ENCODE assay signal across 8 mouse cellular contexts in genomic region chr11:75550200-75550946, GRCm38 (mm10). TPM values are rescaled to one million over a fixed set of nuclear protein-coding genes. Genes with fewer than 3 reads are reported as not detected.
DNase-seq lines count a peak whose midpoint lies in the region; ATAC-seq and TF ChIP-seq lines count a peak whose summit lies in the region.

No protein-coding gene starts in this region.

- H3K27me3 ChIP-seq in testis, adult 2 months (ENCODE audit: control insufficient read depth, insufficient read depth, low read length): no peaks in the 10 kb centered on the region
- H3K27me3 ChIP-seq in lung, embryonic 14.5 days (ENCODE audit: insufficient read depth, low read length): no peaks in the 10 kb centered on the region

- peak; percentile 19 for DNase-seq in cerebellum, adult 11 months
- DNase-seq in testis, postnatal 10 days (ENCODE audit: low spot score): no peak
- DNase-seq in lung, embryonic 14.5 days: no peak
- no peak for DNase-seq in adrenal gland, postnatal 14 days
- no peak for DNase-seq in frontal cortex, postnatal 36 days (ENCODE audit: low spot score in 2 of 2)
- no peak for DNase-seq in right cerebral cortex, postnatal 25 days

- H3K9ac ChIP-seq in lung, embryonic 14.5 days: no peak overlapping the region

- no peak for TF ChIP-seq POLR2A in testis, adult 2 months (IDR thresholded peaks at IDR 0.05; ENCODE audit: control insufficient read depth, low read depth, low read length)

- H3K4me1 ChIP-seq in testis, adult 2 months (ENCODE audit: control insufficient read depth, insufficient read depth, low read length): peaks cover 6% of the 10 kb centered on the region; the same call in 1 of the 2 replicates
- peaks cover 21% of the 10 kb centered on the region; the same call in 1 of the 2 replicates for H3K4me1 ChIP-seq in lung, embryonic 14.5 days (ENCODE audit: insufficient read depth)

- no peak for TF ChIP-seq CTCF in testis, adult 2 months (IDR thresholded peaks at IDR 0.05; ENCODE audit: control insufficient read depth, insufficient read depth, insufficient replicate concordance, low read depth, low read length)
- no peak for TF ChIP-seq CTCF in lung, embryonic 14.5 days (IDR thresholded peaks at IDR 0.05; ENCODE audit: low read depth)

- no peak overlapping the region for H3K4me3 ChIP-seq in testis, adult 2 months (ENCODE audit: control insufficient read depth, low read depth, low read length)
- no peak overlapping the region for H3K4me3 ChIP-seq in lung, embryonic 14.5 days (ENCODE audit: low read depth, low read length)

- H3K36me3 ChIP-seq in testis, adult 2 months (ENCODE audit: control insufficient read depth, insufficient read depth, low read length): no peaks in the 10 kb centered on the region; the same call in 1 of the 2 replicates
- no peaks in the 10 kb centered on the region for H3K36me3 ChIP-seq in lung, embryonic 14.5 days (ENCODE audit: insufficient read depth)

- WGBS in lung, embryonic 14.5 days: 41% methylated on average over 12 of the region's 12 CpGs

- no peak overlapping the region for H3K4me2 ChIP-seq in lung, embryonic 14.5 days

- H3K9me3 ChIP-seq in lung, embryonic 14.5 days (ENCODE audit: low read depth, low read length): no peaks in the 10 kb centered on the region

- peak overlapping the region; percentile 73 for H3K27ac ChIP-seq in testis, adult 2 months (ENCODE audit: control insufficient read depth, insufficient read depth, low read depth, low read length)
- peak overlapping the region; percentile 50; the same call in 1 of the 2 replicates for H3K27ac ChIP-seq in lung, embryonic 14.5 days (ENCODE audit: low read depth)

- no peak for ATAC-seq in cerebellum, adult (ENCODE audit: insufficient number of reproducible peaks, low FRiP score, low TSS enrichment)
- peak; percentile 55 for ATAC-seq in lung, embryonic 14.5 days (ENCODE audit: insufficient read depth)

RNA-seq across cellular contexts. Expression of gene Slc43a2, which starts 18.9 kb away (rescaled TPM):
- 23.0 and 27.1 TPM in 2 replicates for polyA plus RNA-seq in testis, adult 2 months (2012; rRNA removed)
- polyA plus RNA-seq in lung, embryonic 14.5 days (2014; fragmentation: Nextera tagmentation; extraction: Ambion mirVana): 4.0 and 6.4 TPM in 2 replicates
- 22.4 and 29.2 TPM in 2 replicates for total RNA-seq in adrenal gland, postnatal 14 days (2021)

RNA-seq across cellular contexts. Expression of gene Scarf1, which starts 37.0 kb away (rescaled TPM):
- 0.64 and 0.77 TPM in 2 replicates for polyA plus RNA-seq in testis, adult 2 months (2012; rRNA removed)
- 11.6 and 15.2 TPM in 2 replicates for polyA plus RNA-seq in lung, embryonic 14.5 days (2014; fragmentation: Nextera tagmentation; extraction: Ambion mirVana)
- total RNA-seq in adrenal gland, postnatal 14 days (2021): 12.7 and 14.6 TPM in 2 replicates

RNA-seq across cellular contexts. Expression of gene Pitpna, which starts 37.5 kb away (rescaled TPM):
- polyA plus RNA-seq in testis, adult 2 months (2012; rRNA removed): 39.4 and 41.3 TPM in 2 replicates
- polyA plus RNA-seq in lung, embryonic 14.5 days (2014; fragmentation: Nextera tagmentation; extraction: Ambion mirVana): 84.7 and 89.6 TPM in 2 replicates
- 150 and 164 TPM in 2 replicates for total RNA-seq in adrenal gland, postnatal 14 days (2021)

RNA-seq across cellular contexts. Expression of gene Rilp, which starts 40.5 kb away (rescaled TPM):
- 0.58 and 0.94 TPM in 2 replicates for polyA plus RNA-seq in testis, adult 2 months (2012; rRNA removed)
- 0.43 and 0.58 TPM in 2 replicates for polyA plus RNA-seq in lung, embryonic 14.5 days (2014; fragmentation: Nextera tagmentation; extraction: Ambion mirVana)
- 14.3 and 15.9 TPM in 2 replicates for total RNA-seq in adrenal gland, postnatal 14 days (2021)
